Mouse (Mus musculus): ENCODE measurements around the gene Spcs2.

Gene Spcs2

GRCm38 (mm10) chr7:99863362-99863761, at the start of gene Spcs2:
Gene Spcs2, minus strand, starts transcription at chr7:99863462.
- DNase-seq: no peak

- DNase-seq: peak; percentile 83
Measured at GRCm38 (mm10) chr7:99911038-99911437, 47.8 kb upstream of the Spcs2 start.

- no peak for DNase-seq
Measured at GRCm38 (mm10) chr7:99907463-99907862, 44.2 kb upstream of the Spcs2 start.

GRCm38 (mm10) chr7:99906346-99906745, 43.1 kb upstream of the Spcs2 start:
- DNase-seq: no peak

- no peak for DNase-seq
Measured at GRCm38 (mm10) chr7:99904421-99905005, 41.3 kb upstream of the Spcs2 start.

GRCm38 (mm10) chr7:99902918-99903665, 39.8 kb upstream of the Spcs2 start:
- DNase-seq: no peak

- DNase-seq: peak; percentile 65
Measured at GRCm38 (mm10) chr7:99902208-99902607, 38.9 kb upstream of the Spcs2 start.

GRCm38 (mm10) chr7:99896905-99897304, 33.6 kb upstream of the Spcs2 start:
- no peak for DNase-seq

GRCm38 (mm10) chr7:99894478-99894877, 31.2 kb upstream of the Spcs2 start:
- DNase-seq: peak; percentile 25

- peak; percentile 2 for DNase-seq
Measured at GRCm38 (mm10) chr7:99893967-99894366, 30.7 kb upstream of the Spcs2 start.

GRCm38 (mm10) chr7:99892351-99892750, 29.1 kb upstream of the Spcs2 start:
- DNase-seq: no peak

- DNase-seq: no peak
Measured at GRCm38 (mm10) chr7:99891471-99891870, 28.2 kb upstream of the Spcs2 start.

- DNase-seq: peak; percentile 75
Measured at GRCm38 (mm10) chr7:99890168-99890755, 27.0 kb upstream of the Spcs2 start.

- DNase-seq: peak; percentile 82
Measured at GRCm38 (mm10) chr7:99889175-99889880, 26.1 kb upstream of the Spcs2 start.

- DNase-seq: no peak
Measured at GRCm38 (mm10) chr7:99887743-99888142, 24.5 kb upstream of the Spcs2 start.

- no peak for DNase-seq
Measured at GRCm38 (mm10) chr7:99887230-99887735, 24.0 kb upstream of the Spcs2 start.

- DNase-seq: no peak
Measured at GRCm38 (mm10) chr7:99878254-99878653, 15.0 kb upstream of the Spcs2 start.

GRCm38 (mm10) chr7:99876345-99876744, 13.1 kb upstream of the Spcs2 start:
- DNase-seq: peak; percentile 90

- DNase-seq: no peak
Measured at GRCm38 (mm10) chr7:99875891-99876290, 12.6 kb upstream of the Spcs2 start.

- no peak for DNase-seq
Measured at GRCm38 (mm10) chr7:99873965-99874364, 10.7 kb upstream of the Spcs2 start.

GRCm38 (mm10) chr7:99869296-99869695, 6.0 kb upstream of the Spcs2 start:
- no peak for DNase-seq

GRCm38 (mm10) chr7:99865219-99865618, 2.0 kb upstream of the Spcs2 start:
- DNase-seq: no peak
